Mouse (Mus musculus) gastrocnemius, postnatal 10 days (tissue): ENCODE results near the gene Itprid1. TPM values are rescaled to one million over a fixed set of nuclear protein-coding genes. Genes with fewer than 3 reads are reported as not detected.

Experiments used
- DNase-seq: peaks from one replicate; pipeline ENCODE4 v3.0.0; 2021; ENCODE audit warnings: mixed read lengths
- long read RNA-seq, 2 experiments: library from polyadenylated mRNA; stranded (forward); transcript quantifications; one replicate each; pipeline ENCODE4 v2.0.0; 2021
- total RNA-seq, 2 experiments: library from RNA; stranded (reverse); gene quantifications; 2 replicates each; pipeline ENCODE4 v1.2.3; 2021

Gene Itprid1
- total RNA-seq = not detected
- long read RNA-seq, experiment 1 = 0 reads
- long read RNA-seq, experiment 2 = 0 reads

DNA sequence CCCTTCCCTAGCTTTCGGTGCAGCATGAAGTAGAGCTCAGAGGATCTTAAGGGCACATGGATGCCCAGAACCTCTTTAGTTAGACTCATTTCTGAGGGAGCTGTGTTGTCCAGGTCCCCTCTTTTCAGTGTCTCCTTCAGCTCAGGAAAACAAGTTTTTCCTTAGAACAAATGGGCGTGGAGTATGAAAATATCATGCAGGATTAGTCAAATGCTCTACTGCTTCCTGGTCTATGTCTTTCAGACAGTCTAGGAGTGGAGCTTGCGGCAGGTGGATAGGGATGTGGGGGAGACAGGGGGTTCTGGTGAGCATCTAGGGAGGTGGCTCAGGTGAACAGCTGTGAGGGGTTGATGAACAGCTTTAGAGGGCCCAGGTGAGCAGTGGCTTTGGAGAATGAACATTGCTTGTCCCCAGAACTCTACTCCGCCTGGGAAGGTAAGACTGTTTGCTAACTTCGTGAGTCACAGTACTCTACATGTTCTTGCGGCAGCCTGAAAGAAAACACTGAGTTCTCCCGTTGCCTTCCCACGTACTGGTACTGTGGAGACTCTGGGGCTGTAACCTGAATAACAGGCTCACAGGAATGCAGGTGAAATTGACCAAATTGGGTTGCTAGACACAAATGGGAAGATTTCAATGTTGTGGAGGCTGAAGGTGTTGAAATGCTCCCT lies at the start of gene Itprid1:
Itprid1 (plus strand) TSS at position 246 of the 671 bp plus-strand sequence.
- DNase-seq = no peak

DNA sequence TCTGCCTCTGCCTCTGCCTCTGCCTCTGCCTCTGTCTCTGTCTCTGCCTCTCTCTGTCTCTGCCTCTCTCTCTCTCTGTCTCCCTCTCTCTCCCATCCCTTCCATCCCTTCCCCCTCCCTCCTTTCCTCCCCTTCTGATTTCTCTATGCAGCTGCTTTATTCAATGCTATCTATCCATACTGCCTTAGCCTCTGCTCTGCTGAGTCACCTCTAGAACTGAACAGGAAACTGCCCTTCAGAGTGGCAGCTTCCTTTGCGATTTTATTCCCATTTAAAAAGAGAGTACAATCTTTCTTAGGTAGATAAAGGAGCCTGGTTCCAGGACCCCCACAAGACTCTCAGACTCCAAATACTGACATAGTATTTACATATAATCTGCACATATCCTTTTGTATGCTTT lies 47.1 kb upstream of the Itprid1 start:
- no peak for DNase-seq

DNA sequence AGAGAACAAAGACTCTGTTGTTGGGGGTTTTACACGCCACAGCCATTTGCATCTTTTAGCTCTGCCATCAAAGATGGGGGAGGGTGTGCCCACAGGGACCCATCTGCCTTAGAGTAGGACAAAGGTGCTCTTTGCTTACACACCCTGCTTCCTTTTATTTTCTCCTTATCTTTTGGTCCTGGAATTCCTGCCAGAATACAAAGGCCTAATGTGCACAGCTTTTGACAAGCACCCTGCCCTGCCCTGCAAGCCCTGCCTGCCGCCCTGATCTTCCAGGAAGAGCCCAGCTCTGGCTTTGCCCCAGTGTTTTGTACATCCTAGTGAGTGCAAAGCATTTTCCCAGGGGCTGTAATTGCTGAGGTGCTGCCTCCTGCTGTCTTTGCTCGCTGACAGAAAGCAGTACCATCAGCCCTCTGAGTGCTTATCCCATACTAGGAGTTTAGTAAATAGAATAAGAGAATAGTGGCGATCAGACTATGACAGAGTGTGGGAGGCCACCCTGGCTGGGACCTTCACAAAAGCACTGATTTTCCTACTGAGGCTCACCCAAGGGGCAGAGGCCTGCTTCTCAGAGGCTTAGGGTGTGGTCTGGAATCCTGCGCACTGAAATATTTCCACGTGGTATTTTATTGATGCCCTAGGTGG lies 44.7 kb upstream of the Itprid1 start:
- DNase-seq = no peak

DNA sequence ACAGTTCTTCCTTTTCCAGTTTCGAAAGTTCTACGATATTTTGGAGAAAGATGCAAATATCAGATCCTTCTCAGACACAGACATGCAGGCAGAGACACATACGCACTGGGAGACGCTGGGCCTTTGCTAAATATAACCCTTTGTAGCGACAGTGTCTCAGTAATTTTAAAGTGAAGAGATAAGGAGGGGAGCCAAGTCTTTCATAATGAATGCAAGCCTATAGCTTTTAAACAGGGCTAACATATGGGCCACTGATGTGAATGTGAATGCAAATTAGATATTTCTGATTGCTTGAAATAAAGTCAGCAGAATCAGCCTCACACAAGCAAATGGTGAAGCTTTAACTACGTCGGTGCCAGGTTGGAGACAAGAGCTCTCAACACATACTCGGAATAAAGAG lies 44.2 kb upstream of the Itprid1 start:
- no peak for DNase-seq

DNA sequence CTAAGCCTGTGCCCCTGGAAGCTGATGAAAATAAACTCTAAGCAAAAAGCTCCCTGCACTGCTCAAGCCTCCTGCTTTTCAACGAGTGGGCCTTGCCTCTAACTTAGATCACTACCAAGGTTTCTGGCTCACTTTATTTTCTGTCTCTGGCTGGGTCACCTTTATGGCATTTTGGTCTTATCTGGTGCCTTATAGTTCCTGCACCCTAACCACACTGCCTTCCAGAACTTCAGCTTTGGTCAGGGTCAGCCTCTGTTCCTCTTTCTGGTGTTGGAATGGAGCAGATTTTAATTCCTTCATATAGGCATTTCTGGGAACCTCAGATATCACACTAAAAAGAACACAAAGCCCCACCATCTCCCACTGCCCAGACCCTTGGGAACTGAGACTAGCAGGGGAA lies 34.0 kb upstream of the Itprid1 start:
- DNase-seq = no peak

DNA sequence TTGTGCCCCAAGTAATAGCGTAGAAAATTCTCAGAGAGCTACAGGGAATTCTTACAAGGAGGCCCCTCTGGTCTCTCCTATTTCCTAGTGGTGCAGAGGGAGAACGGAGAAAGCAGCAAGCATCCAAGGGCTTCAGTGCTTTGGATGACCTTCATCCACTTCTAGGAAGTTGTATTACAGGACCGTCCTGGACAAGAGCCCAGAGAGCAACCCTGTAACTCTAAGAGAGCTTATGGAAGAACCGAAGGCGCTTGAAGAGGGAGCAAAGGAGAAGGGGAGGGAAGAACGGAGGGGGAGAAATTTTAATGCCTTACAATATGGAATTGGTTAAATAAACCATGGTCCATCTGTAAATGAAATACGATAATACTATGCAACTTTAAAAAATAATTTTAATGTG lies 33.3 kb upstream of the Itprid1 start:
- no peak for DNase-seq

DNA sequence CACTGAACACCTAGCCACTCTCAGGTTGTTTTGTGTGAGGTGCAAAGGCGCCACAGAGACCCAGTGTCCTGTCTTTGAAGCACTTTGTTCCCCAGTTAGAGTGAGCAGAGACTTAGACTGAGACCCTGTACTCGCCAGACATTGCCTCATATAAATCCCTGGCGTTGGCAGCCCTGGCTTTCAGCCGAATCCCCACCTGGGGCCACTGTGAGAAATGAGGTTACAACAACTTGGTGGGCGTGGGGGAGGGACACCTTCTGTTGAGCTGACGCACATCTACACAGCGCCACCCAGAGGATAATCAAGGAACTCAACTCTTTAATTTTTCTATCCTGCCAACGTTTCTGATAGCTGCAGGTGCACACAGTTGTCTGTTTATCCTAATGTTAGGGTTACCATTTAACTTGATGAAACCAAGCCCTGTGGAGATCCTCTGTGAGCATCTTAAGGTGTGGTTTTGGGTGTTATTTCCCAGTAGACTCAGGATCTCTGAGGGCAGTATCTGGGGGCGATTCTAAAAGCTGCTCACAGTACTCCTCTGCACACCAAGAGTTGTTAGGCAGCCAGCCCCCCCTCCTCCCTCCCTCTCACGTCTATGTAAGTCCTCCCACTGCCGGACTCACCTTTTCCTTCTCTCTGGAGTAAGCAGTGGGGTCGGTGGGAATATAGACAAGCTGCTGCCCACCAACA lies 32.6 kb upstream of the Itprid1 start:
- no peak for DNase-seq

DNA sequence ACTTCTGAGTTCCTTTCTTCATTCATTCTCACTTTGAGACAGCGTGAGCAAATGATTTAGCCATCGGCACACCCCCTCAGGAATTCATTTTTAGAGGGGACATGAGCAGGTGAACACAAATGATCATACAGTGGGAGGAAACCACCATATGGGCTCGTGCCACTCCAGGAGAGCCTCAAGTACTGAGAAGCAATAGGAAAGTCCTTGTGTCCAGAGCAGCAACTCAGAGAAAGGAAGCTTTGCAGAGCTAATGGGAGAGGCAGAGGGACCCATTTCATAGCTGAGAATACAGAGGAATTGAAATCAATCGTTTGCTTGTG lies 32.1 kb upstream of the Itprid1 start:
- no peak for DNase-seq

DNA sequence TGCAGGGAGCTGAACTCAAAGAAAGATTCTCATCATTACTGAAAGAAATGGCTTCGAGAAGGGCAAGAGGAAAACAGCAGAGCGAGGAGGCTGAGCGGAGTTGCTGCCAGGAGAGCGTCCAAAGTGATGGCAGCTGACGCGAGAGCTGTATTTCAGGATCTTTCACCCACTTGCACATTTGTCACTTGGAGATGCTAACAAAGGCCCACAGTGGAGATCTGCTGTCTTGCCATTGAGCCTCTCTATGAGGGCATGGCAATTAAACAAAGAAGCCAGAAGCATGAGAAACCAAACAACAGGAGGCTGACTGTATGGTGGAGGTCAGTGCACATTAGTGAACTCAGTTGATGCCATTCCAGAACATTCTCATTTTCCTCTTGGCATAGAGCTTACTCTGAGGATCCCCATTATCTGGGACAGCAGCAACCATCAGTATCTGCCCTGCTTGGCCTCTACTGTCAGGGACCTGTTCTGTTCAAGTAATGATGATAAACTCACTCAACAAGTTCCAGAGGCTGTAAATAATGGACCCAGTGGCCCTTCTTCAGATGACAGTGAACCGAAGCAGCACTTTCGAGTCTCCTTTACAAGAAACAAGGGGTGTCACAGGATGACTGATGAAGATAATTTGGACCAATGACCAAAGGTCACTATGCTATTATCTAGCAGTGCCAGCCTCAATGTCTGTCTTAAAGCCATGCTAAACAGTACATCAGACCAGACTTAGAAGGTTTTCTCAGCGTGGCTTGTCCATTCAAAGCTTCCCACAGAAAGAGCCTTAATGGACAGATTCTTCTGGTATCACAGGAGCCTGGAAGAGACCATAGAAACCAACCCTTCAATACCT lies 31.2 kb upstream of the Itprid1 start:
- no peak for DNase-seq

DNA sequence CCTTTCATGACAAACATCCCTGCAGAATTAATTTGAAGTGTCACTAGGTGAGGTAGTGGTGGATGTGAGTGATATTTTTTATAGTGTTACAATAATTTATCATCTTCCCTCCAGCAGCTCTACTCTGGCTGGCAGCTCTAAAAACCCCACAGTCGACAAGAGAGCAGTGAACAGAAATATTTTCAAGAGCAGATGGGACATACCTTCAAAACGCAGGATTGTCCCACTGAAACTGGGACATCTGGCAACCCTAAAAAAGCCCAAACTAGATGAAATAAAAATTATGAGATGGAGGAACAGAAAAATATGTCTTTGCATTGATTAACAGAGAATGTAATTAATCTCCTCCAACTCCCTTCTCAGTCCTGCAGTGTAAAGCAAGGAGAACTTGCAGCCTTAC lies 30.2 kb upstream of the Itprid1 start:
- no peak for DNase-seq

DNA sequence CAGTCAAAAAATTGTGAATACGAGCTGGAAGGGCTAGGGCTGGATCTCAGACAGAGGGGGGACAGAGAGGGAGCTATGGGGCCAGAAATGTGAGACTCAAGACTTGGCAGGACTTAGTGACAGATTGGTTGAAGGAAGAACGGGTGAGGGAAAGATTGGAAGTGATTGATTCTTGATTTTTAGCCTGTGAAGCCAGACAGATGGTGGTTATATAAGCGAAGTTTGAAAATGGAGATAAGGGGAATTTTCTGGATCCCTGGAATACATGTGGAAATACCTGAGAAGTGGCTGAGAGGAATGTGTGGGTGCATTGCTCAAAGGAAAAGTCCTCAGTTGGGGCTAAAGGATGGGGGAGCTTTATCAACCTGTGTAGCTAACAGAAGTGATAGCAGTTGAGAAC lies 28.0 kb upstream of the Itprid1 start:
- no peak for DNase-seq

DNA sequence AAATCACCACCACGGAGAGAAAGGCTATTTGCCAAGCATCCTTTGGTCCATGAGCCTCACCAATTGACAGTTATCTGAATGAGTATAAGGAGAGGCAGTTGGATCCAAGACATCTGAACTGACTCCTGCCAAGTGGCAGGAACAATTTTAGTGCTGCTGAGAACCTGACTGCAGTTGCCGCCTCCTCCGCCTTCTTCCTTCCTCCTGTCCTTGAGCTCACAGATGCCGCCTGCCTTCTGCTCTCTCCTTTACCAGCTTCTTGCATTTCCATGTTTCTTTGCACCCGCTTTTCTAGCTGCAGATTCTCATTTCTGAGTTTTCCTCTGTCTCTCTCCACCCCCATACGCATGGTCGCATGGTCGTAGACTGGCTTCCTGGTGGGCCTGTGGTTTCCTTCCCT lies 25.5 kb upstream of the Itprid1 start:
- DNase-seq = no peak

DNA sequence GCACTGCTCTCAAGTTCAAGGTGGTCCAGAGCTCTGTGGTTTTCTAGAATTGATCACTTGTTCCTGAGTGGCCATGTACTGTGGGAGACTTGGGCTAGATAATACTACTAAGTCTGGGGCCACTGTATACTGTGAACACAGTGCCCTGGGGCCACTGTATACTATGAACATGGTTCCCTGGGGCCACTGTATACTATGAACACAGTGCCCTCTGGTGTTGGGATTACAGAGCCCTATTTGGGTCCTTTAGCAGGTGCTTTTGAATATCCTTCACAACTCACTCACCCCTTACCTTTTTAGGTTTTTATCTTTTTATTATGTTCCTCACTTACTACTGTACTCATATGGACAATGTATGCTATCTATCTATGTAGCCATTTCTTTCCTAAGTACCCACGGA lies 24.3 kb upstream of the Itprid1 start:
- no peak for DNase-seq

DNA sequence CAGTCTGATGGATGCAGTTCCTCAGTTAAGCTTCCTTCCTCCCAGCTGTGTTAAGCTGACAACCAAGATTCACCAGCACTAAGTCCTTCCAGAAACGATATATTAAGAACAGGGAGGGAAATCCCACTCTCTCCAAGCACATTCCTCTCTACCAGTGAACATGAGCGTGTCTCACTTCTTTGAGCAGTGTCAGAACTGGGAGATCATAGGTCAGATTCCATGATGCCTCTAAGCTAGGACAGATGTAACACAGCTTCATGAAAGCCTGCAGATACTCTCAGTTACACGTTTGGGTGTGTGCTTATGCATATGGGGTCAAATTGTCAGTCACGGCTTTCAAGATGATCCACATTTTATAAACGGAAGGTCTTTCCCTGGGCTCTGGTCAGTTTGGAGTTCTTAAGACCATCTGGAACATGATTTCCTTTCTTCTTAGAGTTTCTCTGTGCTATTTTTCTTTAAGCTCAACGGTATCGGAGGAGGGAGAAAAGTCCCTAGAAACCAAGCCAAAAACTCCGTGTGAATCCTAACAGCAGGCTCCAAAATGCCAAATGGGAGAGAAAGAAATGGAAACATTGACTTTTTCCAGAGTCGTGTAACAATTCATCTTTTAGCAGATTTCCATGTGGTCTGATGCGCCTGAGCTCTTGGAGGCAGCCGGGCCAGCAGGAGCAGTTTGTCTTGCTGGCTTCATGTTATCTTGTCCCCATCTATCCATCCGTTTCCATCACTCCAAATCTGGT lies 22.3 kb upstream of the Itprid1 start:
- no peak for DNase-seq

DNA sequence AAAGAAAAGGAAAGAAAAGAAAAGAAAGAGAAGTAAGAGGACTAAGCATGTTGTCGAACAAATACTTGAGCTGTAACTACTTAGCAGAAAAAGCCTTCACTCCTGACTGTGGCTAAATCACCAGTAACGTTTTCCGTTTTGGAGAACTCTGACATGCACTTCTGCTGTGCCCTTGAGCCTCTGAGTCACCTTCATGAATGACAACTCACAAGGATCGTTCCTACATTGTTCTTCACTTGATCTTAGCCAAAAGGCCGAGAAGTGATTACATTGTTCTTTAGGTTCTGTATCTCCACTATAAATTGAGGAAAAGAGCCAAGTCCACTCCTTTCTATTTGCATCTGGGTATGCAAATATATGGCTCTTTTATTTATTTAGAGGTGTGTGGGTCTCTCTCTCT lies 19.8 kb upstream of the Itprid1 start:
- no peak for DNase-seq

DNA sequence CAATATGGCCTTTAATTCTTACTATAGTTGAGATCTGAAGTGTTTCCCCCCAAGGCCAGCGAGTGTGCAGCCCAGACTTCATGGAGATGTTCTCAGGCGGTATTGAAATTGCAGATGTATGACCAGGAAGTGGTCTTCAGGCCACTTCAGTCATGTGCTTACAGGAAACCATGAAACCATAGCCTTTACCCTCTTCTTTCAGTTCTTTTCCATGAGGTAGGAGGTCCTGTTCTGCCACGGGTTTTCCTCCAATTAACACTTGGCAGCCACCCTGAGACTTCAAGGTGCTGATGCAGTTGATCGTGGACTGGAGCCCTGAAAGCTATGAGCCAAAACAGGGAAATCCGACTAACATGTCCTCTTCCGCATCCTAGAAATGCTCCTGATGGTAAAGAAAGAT lies 7.0 kb upstream of the Itprid1 start:
- no peak for DNase-seq

DNA sequence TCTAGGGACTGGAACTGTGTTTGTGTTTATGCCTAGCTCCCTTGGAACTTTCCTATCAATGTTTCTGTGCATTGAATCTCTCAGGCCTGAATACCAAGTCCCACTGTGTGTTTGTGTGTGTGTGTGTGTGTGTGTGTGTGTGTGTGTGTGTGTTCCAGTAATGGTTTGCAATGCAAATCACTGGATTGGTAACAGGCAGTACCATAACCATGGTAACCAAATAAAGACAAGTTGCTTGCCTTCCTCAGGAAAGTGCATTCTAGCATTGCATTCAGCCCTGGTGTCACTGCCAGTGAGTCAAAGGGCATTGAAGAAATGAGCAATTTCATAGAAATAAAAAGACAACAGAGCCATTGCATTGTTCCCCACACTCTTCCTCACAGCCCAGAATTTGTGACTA lies 15.9 kb downstream of the Itprid1 start:
- no peak for DNase-seq

DNA sequence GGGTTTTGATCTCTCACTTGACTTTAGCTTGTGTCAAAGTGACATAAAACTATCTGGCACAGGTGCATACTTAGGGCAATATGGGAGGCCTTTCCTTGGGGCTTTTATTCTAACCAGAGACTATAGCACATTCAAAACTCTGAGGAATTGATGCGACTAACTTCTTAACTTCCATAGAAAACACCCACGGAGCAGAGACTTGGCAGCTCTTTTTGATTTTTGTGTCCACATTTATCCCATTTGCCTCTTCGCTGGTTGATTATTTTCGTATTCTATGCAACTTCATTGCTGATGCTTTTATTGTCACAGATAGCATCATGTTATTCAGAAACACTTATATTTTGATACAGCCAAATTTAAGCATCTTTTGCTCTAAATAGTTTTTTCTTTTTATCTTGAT lies 19.4 kb downstream of the Itprid1 start:
- DNase-seq = no peak

DNA sequence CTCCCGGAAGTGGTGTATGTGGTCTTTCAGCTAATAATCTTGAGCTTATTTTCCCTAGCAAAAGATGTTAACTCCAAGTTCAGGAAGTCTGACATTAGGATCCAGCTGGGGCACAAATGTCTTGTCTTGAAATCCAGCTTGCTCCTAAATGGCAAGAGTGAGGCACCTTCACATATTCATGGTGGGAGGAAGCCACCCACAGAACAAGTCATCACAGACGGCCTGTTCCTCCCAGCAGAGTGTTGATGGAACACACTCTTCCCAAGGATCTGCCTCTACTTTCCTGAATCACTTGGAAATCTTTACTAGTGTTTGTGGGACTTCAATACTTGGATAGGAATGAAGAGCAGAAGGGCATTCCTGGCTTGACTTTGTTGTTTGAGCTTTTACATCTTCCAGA lies 28.5 kb downstream of the Itprid1 start:
- DNase-seq = no peak

DNA sequence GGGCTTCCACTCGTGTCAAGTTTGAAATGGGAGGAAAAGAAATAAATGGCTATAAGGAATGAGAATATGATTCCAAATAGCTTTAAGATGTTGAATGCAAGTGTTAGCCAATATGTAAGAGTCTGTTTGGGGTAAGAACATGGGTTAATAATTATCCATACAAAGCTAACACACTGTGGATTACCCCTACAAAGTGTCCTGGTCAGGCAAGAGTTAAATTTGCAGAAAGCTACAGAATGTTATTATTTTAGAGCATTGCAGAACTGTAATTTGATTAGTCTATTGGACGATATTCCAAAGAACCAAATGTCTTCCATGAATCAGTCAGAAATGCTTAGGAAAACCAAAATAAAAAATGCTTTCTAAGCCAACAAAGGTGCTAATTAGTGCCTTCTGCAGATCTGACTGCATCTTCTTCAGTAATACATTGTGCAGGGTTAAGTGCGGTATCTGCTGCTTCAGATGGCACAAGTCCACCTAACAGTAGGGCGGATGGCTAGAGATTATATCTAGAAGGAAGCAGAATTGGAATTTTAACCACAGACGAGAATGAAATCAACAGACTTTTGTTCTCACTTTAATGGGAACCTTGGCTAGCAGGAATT lies 42.8 kb downstream of the Itprid1 start:
- DNase-seq = no peak

DNA sequence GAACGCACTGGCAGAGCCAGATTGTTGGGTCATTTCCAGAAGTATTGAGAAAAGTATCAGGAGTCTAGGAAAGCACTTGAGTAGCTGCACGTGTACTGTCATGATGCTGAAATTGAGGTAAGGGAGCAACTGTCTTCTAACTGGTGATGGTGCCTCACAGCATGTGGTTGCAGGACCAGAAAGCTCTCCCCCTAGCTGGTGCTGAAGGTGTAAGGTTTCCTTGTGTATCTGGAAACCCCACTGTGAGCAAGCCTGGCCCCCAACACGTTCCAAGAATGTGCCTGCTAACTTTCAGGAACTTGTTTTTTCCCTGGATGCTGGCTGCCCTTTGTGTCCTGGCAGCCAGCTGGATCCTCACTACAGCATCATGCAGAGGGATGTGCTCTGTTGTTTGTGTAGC lies 44.2 kb downstream of the Itprid1 start:
- no peak for DNase-seq

DNA sequence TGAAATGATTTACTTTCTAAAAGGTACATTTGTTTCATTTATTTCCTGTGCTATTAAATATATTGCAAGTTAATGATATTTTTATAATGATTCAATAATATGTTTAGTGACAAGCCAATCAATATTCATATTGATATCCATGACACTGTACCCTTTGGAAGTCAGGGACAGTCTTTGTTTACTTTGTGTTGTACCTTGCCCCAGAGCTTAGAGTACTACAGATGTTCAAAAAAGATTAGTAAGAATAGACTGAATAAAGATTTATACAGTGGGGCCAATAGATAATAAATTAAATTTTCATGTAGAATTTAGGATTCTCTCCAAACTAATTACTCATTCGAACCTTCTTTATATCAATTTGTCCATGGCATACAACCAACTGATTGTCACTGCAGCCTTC lies 50.9 kb downstream of the Itprid1 start:
- no peak for DNase-seq
